Mouse (Mus musculus) brain, embryonic 14.5 days (tissue): ENCODE measurements at regions not wholly inside any gene's neighbourhood (a gene's known extent, or its start where the extent isn't known, plus 50 kb on each side); places are given as distances from the start of the nearest gene placed in this dataset.

Experiments
- CTCF ChIP-seq: fragments of 200-500 bp; IDR thresholded peaks from 2 replicates; pipeline ENCODE4 v1.5.1; 2012; ENCODE audit warnings: inconsistent platforms, mild to moderate bottlenecking, moderate library complexity, borderline replicate concordance; ENCODE audit not compliant: insufficient read depth, insufficient read length; ENCODE audit errors: extremely low read depth
- POLR2A ChIP-seq: fragments of 200-500 bp; IDR thresholded peaks from 2 replicates; pipeline ENCODE4 v1.6.1; 2012; ENCODE audit warnings: mild to moderate bottlenecking, inconsistent platforms, borderline replicate concordance; ENCODE audit not compliant: poor library complexity, insufficient read depth, insufficient read length, severe bottlenecking; ENCODE audit errors: extremely low read depth

GRCm38 (mm10) chr12:54444416-54444815 lies 212.0 kb downstream of the Sptssa start:
- TF ChIP-seq CTCF = no peak
- TF ChIP-seq POLR2A = no peak
